Mouse (Mus musculus) forebrain, embryonic 14.5 days (tissue): ENCODE measurements around the gene Irs3. TPM values are rescaled to one million over a fixed set of nuclear protein-coding genes. Genes with fewer than 3 reads are reported as not detected.

Experiments
- ATAC-seq: fragments of 200-750 bp; cut with Nextera tagmentation; 2 replicates; pipeline ENCODE4 v1.8.0; 2017; ENCODE audit warnings: mild to moderate bottlenecking, moderate library complexity
- DNase-seq: peaks from one replicate; pipeline ENCODE4 v3.0.0-alpha.2; 2015; ENCODE audit warnings: low spot score
- H3K27ac ChIP-seq: fragments of 300-500 bp; sonication (generic); 2 replicates; pipeline ENCODE4 v1.5.1; 2014; ENCODE audit warnings: low read depth, mild to moderate bottlenecking, control low read depth, low read length, moderate library complexity
- H3K27me3 ChIP-seq: fragments of 300-500 bp; sonication (generic); replicated peaks from 2 replicates; pipeline ENCODE4 v1.6.1; 2014; ENCODE audit warnings: low read length, control low read depth, mixed read lengths; ENCODE audit not compliant: control insufficient read depth, insufficient read depth
- H3K36me3 ChIP-seq: fragments of 300-500 bp; sonication (generic); 2 replicates; pipeline ENCODE4 v1.6.1; 2014; ENCODE audit warnings: low read length, control low read depth; ENCODE audit not compliant: control insufficient read depth, insufficient read depth
- H3K4me1 ChIP-seq: fragments of 300-500 bp; sonication (generic); 2 replicates; pipeline ENCODE4 v1.6.1; 2014; ENCODE audit warnings: antibody characterized with exemption, low read length, control low read depth; ENCODE audit not compliant: control insufficient read depth, insufficient read depth
- H3K4me2 ChIP-seq: fragments of 300-500 bp; sonication (generic); 2 replicates; pipeline ENCODE4 v1.6.1; 2014; ENCODE audit warnings: mild to moderate bottlenecking, control low read depth, low read length
- H3K4me3 ChIP-seq: fragments of 300-500 bp; sonication (generic); 2 replicates; pipeline ENCODE4 v1.5.1; 2014; ENCODE audit warnings: low read depth, low read length, control low read depth
- H3K9ac ChIP-seq: fragments of 300-500 bp; sonication (generic); 2 replicates; pipeline ENCODE4 v1.6.1; 2014; ENCODE audit warnings: mild to moderate bottlenecking, low read length, control low read depth, moderate library complexity
- H3K9me3 ChIP-seq: fragments of 300-500 bp; sonication (generic); replicated peaks from 2 replicates; pipeline ENCODE4 v1.6.1; 2016; ENCODE audit warnings: low read length, control low read depth, mixed read lengths; ENCODE audit not compliant: control insufficient read depth
- WGBS: fragments of 180-500 bp; shearing (Covaris S2); extraction: QIAGEN DNeasy Blood & Tissue Kit; methylation state at CpG from one replicate; pipeline ENCODE4 v1.1.7; 2014; 5-methylcytosine and 5-hydroxymethylcytosine counted together
- polyA plus RNA-seq: library from polyadenylated mRNA; unstranded; fragments of >200 nt; fragmentation: Nextera tagmentation; extraction: Ambion mirVana; gene quantifications from 2 replicates; pipeline ENCODE4 v1.2.1, GENCODE M21; 2014

Gene Irs3
- not detected in 2 replicates for polyA plus RNA-seq

- no peaks in the 10 kb centered on the region; the same call in 1 of the 2 replicates for H3K4me1 ChIP-seq
- peak within 1 kb of the TSS; percentile 18 for H3K4me3 ChIP-seq
- no peak within 1 kb of the TSS for H3K27ac ChIP-seq
- H3K9me3 ChIP-seq, result no peaks in the 10 kb centered on the region
- peaks cover 27% of the 10 kb centered on the region for H3K27me3 ChIP-seq
- peaks cover 18% of the 10 kb centered on the region for H3K36me3 ChIP-seq
- no peak for DNase-seq
- ATAC-seq, result no peak
- 13% methylated on average over 11 of the region's 11 CpGs for whole genome bisulfite sequencing
- 0 out of 2 replicates have a peak within 1 kb of the TSS, but pooled peaks have one; percentile 25 for H3K9ac ChIP-seq
- peak within 1 kb of the TSS; percentile 41 for H3K4me2 ChIP-seq
These were observed at the start of gene Irs3 for GRCm38 (mm10) chr5:137645652-137646091. Irs3 (minus strand) TSS chr5:137645714.

DNA sequence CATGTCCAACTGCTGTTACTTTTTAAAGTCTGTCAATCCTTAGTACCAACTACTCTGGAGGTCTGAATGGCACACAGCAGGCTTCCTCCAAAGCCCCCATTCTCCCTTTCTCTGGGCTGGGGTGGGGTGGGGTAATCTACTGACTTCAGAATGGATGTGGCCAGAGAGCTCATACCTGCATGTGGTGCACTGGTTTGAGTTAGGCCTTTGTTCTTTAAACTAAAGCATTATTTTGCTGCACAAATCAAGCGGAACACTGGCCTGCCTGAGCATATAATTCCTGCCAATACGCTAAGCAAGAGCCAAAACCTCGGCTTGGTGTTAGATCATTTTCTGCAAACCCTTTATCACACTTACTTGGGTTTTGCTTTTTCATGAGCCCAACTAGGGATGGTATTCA, 49.3 kb upstream of the Irs3 start:
- H3K4me1 ChIP-seq, result no peaks in the 10 kb centered on the region
- DNase-seq (peak; percentile 32), ATAC-seq (no peak)
- no peaks in the 10 kb centered on the region for H3K27me3 ChIP-seq
- H3K36me3 ChIP-seq, result no peaks in the 10 kb centered on the region
- H3K27ac ChIP-seq, result no peak overlapping the region
- H3K4me2 ChIP-seq, result no peak overlapping the region
- H3K9me3 ChIP-seq, result no peaks in the 10 kb centered on the region
- WGBS, result 13% methylated on average over 3 of the region's 3 CpGs
- no peak overlapping the region for H3K4me3 ChIP-seq
- no peak overlapping the region for H3K9ac ChIP-seq

DNA sequence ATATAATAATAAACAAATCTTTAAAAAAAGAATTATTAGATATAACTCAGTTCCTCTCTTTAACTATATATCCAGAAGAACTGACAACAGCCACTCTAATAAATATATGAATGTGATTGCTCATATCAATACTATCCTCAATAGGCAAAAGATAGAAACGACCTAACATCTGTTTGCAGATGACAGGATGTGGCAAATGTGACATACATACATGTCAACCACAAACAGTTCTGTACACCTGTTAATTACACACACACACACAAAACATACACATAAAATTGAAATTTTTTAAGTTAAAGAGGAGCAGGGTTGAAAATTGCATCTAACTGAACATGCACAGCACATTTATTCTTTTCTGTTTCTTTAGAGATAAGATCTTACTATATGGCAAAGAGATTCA, 46.4 kb upstream of the Irs3 start:
- DNase-seq (no peak), ATAC-seq (no peak)
- WGBS, result 78% methylated on average over 1 of the region's 1 CpGs
- Histone ChIP-seq H3K4me3 (no peak overlapping the region), H3K36me3 (no peaks in the 10 kb centered on the region), H3K4me2 (no peak overlapping the region), H3K9me3 (no peaks in the 10 kb centered on the region), H3K27ac (no peak overlapping the region), H3K4me1 (no peaks in the 10 kb centered on the region), H3K9ac (no peak overlapping the region), H3K27me3 (no peaks in the 10 kb centered on the region)

- Histone ChIP-seq H3K36me3 (no peaks in the 10 kb centered on the region), H3K9me3 (no peaks in the 10 kb centered on the region), H3K4me3 (no peak overlapping the region), H3K9ac (no peak overlapping the region), H3K27me3 (no peaks in the 10 kb centered on the region), H3K4me1 (no peaks in the 10 kb centered on the region), H3K27ac (no peak overlapping the region), H3K4me2 (no peak overlapping the region)
- ATAC-seq, result no peak
- 74% methylated on average over 9 of the region's 9 CpGs for WGBS
- DNase-seq, result no peak
These were observed 45.0 kb upstream of the Irs3 start for GRCm38 (mm10) chr5:137690531-137690930.

- Histone ChIP-seq H3K36me3 (no peaks in the 10 kb centered on the region), H3K4me3 (no peak overlapping the region), H3K9me3 (no peaks in the 10 kb centered on the region), H3K27me3 (no peaks in the 10 kb centered on the region), H3K27ac (no peak overlapping the region), H3K9ac (no peak overlapping the region), H3K4me1 (no peaks in the 10 kb centered on the region), H3K4me2 (no peak overlapping the region)
- no peak for DNase-seq
- no peak for ATAC-seq
- WGBS, result 90% methylated on average over 3 of the region's 3 CpGs
These were observed 44.5 kb upstream of the Irs3 start for GRCm38 (mm10) chr5:137689974-137690373.

GRCm38 (mm10) chr5:137686127-137686790, 40.7 kb upstream of the Irs3 start:
- no peak overlapping the region for H3K9ac ChIP-seq
- H3K36me3 ChIP-seq, result no peaks in the 10 kb centered on the region
- no peaks in the 10 kb centered on the region for H3K27me3 ChIP-seq
- 88% methylated on average over 6 of the region's 6 CpGs for WGBS
- ATAC-seq, result no peak
- peaks cover 10% of the 10 kb centered on the region for H3K4me1 ChIP-seq
- no peak for DNase-seq
- no peak overlapping the region for H3K4me2 ChIP-seq
- H3K27ac ChIP-seq, result no peak overlapping the region
- no peaks in the 10 kb centered on the region for H3K9me3 ChIP-seq
- H3K4me3 ChIP-seq, result no peak overlapping the region

DNA sequence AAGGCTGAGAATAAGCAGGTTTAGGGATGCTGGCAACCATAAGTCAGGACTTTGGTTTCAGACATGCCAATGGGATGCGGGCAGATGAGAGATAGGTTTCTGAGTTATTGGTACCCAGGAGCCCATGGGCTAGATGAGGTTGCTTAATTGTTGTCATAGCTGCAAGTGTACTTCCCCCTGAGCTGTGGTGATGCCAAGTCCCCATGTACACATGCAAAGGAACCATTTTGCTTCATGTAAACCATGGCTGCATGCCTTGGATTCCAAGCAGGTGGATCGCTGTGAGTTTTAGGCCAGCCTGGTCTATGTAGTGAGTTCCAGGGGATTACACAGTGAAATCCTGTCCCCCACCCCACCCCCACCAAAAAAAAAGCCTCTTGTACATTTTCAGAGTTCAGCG, 40.1 kb upstream of the Irs3 start:
- ATAC-seq (no peak), DNase-seq (no peak)
- Histone ChIP-seq H3K27ac (no peak overlapping the region), H3K4me2 (peak overlapping the region; percentile 28; the same call in 1 of the 2 replicates), H3K9me3 (no peaks in the 10 kb centered on the region), H3K27me3 (no peaks in the 10 kb centered on the region), H3K4me3 (no peak overlapping the region), H3K9ac (no peak overlapping the region), H3K4me1 (peaks cover 10% of the 10 kb centered on the region), H3K36me3 (no peaks in the 10 kb centered on the region)
- 94% methylated on average over 3 of the region's 3 CpGs for WGBS

GRCm38 (mm10) chr5:137684294-137685123, 39.0 kb upstream of the Irs3 start, which contains the start of gene Agfg2:
Agfg2 (minus strand) TSS chr5:137684726.
- peak; percentile 100 for DNase-seq
- WGBS, result under 1% methylated on average over 62 of the region's 62 CpGs
- Histone ChIP-seq H3K27ac (peak within 1 kb of the TSS; percentile 67; the same call in 1 of the 2 replicates), H3K9ac (peak within 1 kb of the TSS; percentile 73), H3K27me3 (no peaks in the 10 kb centered on the region), H3K36me3 (no peaks in the 10 kb centered on the region), H3K4me2 (peak within 1 kb of the TSS; percentile 78), H3K4me1 (peaks cover 10% of the 10 kb centered on the region), H3K4me3 (peak within 1 kb of the TSS; percentile 75), H3K9me3 (no peaks in the 10 kb centered on the region)
- ATAC-seq, result peak; percentile 99
